Mouse (Mus musculus): ENCODE results near the gene Tspan7.

- TF ChIP-seq CTCF (IDR thresholded peaks at IDR 0.05; ENCODE audit: insufficient read depth, low read length): no peak
- no peak for TF ChIP-seq POLR2A (IDR thresholded peaks at IDR 0.05; ENCODE audit: borderline replicate concordance, extremely low read depth, low read depth, low read length)
Observed at GRCm38 (mm10) chrX:10498580-10498979, 13.6 kb downstream of the Tspan7 start.

All from lung, adult 2 months (tissue).